Mouse (Mus musculus): ENCODE data around the gene Ttc28. TPM values are rescaled to one million over a fixed set of nuclear protein-coding genes. Genes with fewer than 3 reads are reported as not detected.
A peak's percentile ranks its signal among the peaks of the same experiment; 100 is the strongest.

Ttc28 gene
- polyA plus RNA-seq, 1 experiment from 2014 or later = 18.8 TPM

GRCm38 (mm10) chr5:111014960-111015359, 135.4 kb downstream of the Ttc28 start:
- Histone ChIP-seq H3K9me3 (replicated peaks) (no peaks in the 10 kb centered on the region), H3K4me3 (replicated peaks) (no peak overlapping the region), H3K27ac (replicated peaks) (0 out of 2 replicates have a peak overlapping the region, but pooled peaks have one; percentile 18), H3K27me3 (replicated peaks) (no peaks in the 10 kb centered on the region), H3K4me1 (peaks cover 63% of the 10 kb centered on the region), H3K36me3 (no peaks in the 10 kb centered on the region), H3K4me2 (no peak overlapping the region), H3K9ac (replicated peaks) (no peak overlapping the region)
- ATAC-seq (ENCODE audit: low FRiP score) = no peak
- 32% methylated on average over 4 of the region's 4 CpGs for WGBS

- Histone ChIP-seq H3K36me3 (no peaks in the 10 kb centered on the region), H3K27me3 (replicated peaks) (no peaks in the 10 kb centered on the region), H3K4me1 (peaks cover 53% of the 10 kb centered on the region), H3K9me3 (replicated peaks) (no peaks in the 10 kb centered on the region), H3K9ac (replicated peaks) (no peak overlapping the region), H3K27ac (replicated peaks) (no peak overlapping the region), H3K4me2 (no peak overlapping the region), H3K4me3 (replicated peaks) (no peak overlapping the region)
- ATAC-seq (ENCODE audit: low FRiP score) = no peak
- 65% methylated on average over 4 of the region's 4 CpGs for WGBS
Observed at GRCm38 (mm10) chr5:111017319-111017718, 137.7 kb downstream of the Ttc28 start.

- WGBS = 83% methylated on average over 9 of the region's 9 CpGs
- no peak overlapping the region for H3K4me3 ChIP-seq (replicated peaks)
- no peak for ATAC-seq (ENCODE audit: low FRiP score)
- H3K4me2 ChIP-seq = no peak overlapping the region
- peak overlapping the region; percentile 81; the same call in 1 of the 2 replicates for H3K27ac ChIP-seq (replicated peaks)
- H3K36me3 ChIP-seq = no peaks in the 10 kb centered on the region
- peaks cover 69% of the 10 kb centered on the region for H3K4me1 ChIP-seq
- H3K27me3 ChIP-seq (replicated peaks) = no peaks in the 10 kb centered on the region
- H3K9me3 ChIP-seq (replicated peaks) = no peaks in the 10 kb centered on the region
- H3K9ac ChIP-seq (replicated peaks) = no peak overlapping the region
Observed at GRCm38 (mm10) chr5:111022339-111022738, 142.7 kb downstream of the Ttc28 start.

GRCm38 (mm10) chr5:111022940-111023339, 143.3 kb downstream of the Ttc28 start:
- no peaks in the 10 kb centered on the region for H3K27me3 ChIP-seq (replicated peaks)
- peaks cover 69% of the 10 kb centered on the region for H3K4me1 ChIP-seq
- no peak overlapping the region for H3K4me3 ChIP-seq (replicated peaks)
- no peaks in the 10 kb centered on the region for H3K36me3 ChIP-seq
- 49% methylated on average over 1 of the region's 1 CpGs for WGBS
- H3K9me3 ChIP-seq (replicated peaks) = no peaks in the 10 kb centered on the region
- ATAC-seq (ENCODE audit: low FRiP score) = no peak
- H3K9ac ChIP-seq (replicated peaks) = no peak overlapping the region
- peak overlapping the region; percentile 81 for H3K27ac ChIP-seq (replicated peaks)
- H3K4me2 ChIP-seq = no peak overlapping the region

GRCm38 (mm10) chr5:111024621-111025020, 145.0 kb downstream of the Ttc28 start:
- peaks cover 83% of the 10 kb centered on the region for H3K4me1 ChIP-seq
- H3K27ac ChIP-seq (replicated peaks) = peak overlapping the region; percentile 81
- ATAC-seq (ENCODE audit: low FRiP score) = peak; percentile 31; the same call in 1 of the 2 replicates
- 72% methylated on average over 13 of the region's 13 CpGs for WGBS
- H3K4me2 ChIP-seq = peak overlapping the region; percentile 28
- no peak overlapping the region for H3K4me3 ChIP-seq (replicated peaks)
- H3K9ac ChIP-seq (replicated peaks) = no peak overlapping the region
- H3K36me3 ChIP-seq = no peaks in the 10 kb centered on the region
- H3K9me3 ChIP-seq (replicated peaks) = no peaks in the 10 kb centered on the region
- H3K27me3 ChIP-seq (replicated peaks) = no peaks in the 10 kb centered on the region

- 0 out of 2 replicates have a peak, but pooled peaks have one; percentile 2 for ATAC-seq (ENCODE audit: low FRiP score)
- H3K4me2 ChIP-seq = peak overlapping the region; percentile 28; the same call in 1 of the 2 replicates
- WGBS = 39% methylated on average over 14 of the region's 14 CpGs
Observed at GRCm38 (mm10) chr5:111025476-111025875, 145.9 kb downstream of the Ttc28 start.

GRCm38 (mm10) chr5:111026209-111026608, 146.6 kb downstream of the Ttc28 start:
- 43% methylated on average over 8 of the region's 8 CpGs for WGBS
- Histone ChIP-seq H3K9ac (replicated peaks) (no peak overlapping the region), H3K4me3 (replicated peaks) (no peak overlapping the region), H3K4me1 (peaks cover 78% of the 10 kb centered on the region), H3K9me3 (replicated peaks) (no peaks in the 10 kb centered on the region), H3K4me2 (no peak overlapping the region), H3K36me3 (no peaks in the 10 kb centered on the region), H3K27me3 (replicated peaks) (no peaks in the 10 kb centered on the region), H3K27ac (replicated peaks) (peak overlapping the region; percentile 81; the same call in 1 of the 2 replicates)
- no peak for ATAC-seq (ENCODE audit: low FRiP score)

More at GRCm38 (mm10) chr5:111025476-111025875, 145.9 kb downstream of the Ttc28 start:
- Histone ChIP-seq H3K36me3 (no peaks in the 10 kb centered on the region), H3K27ac (replicated peaks) (peak overlapping the region; percentile 81), H3K4me1 (peaks cover 83% of the 10 kb centered on the region), H3K27me3 (replicated peaks) (no peaks in the 10 kb centered on the region), H3K9me3 (replicated peaks) (no peaks in the 10 kb centered on the region), H3K4me3 (replicated peaks) (no peak overlapping the region), H3K9ac (replicated peaks) (no peak overlapping the region)

GRCm38 (mm10) chr5:111028340-111028739, 148.7 kb downstream of the Ttc28 start:
- Histone ChIP-seq H3K4me2 (no peak overlapping the region), H3K36me3 (no peaks in the 10 kb centered on the region), H3K9me3 (replicated peaks) (no peaks in the 10 kb centered on the region), H3K27me3 (replicated peaks) (no peaks in the 10 kb centered on the region), H3K4me3 (replicated peaks) (no peak overlapping the region), H3K4me1 (peaks cover 70% of the 10 kb centered on the region), H3K27ac (replicated peaks) (0 out of 2 replicates have a peak overlapping the region, but pooled peaks have one; percentile 3), H3K9ac (replicated peaks) (no peak overlapping the region)
- WGBS = 48% methylated on average over 4 of the region's 4 CpGs
- ATAC-seq (ENCODE audit: low FRiP score) = no peak

GRCm38 (mm10) chr5:111028952-111029351, 149.3 kb downstream of the Ttc28 start:
- no peaks in the 10 kb centered on the region for H3K36me3 ChIP-seq
- H3K4me3 ChIP-seq (replicated peaks) = no peak overlapping the region
- H3K27ac ChIP-seq (replicated peaks) = 0 out of 2 replicates have a peak overlapping the region, but pooled peaks have one; percentile 3
- H3K9ac ChIP-seq (replicated peaks) = no peak overlapping the region
- WGBS = 64% methylated on average over 9 of the region's 9 CpGs
- no peak for ATAC-seq (ENCODE audit: low FRiP score)
- no peaks in the 10 kb centered on the region for H3K9me3 ChIP-seq (replicated peaks)
- no peak overlapping the region for H3K4me2 ChIP-seq
- peaks cover 65% of the 10 kb centered on the region for H3K4me1 ChIP-seq
- H3K27me3 ChIP-seq (replicated peaks) = no peaks in the 10 kb centered on the region

GRCm38 (mm10) chr5:111032687-111033295, 153.2 kb downstream of the Ttc28 start:
- 0 out of 2 replicates have a peak overlapping the region, but pooled peaks have one; percentile 38 for H3K27ac ChIP-seq (replicated peaks)

GRCm38 (mm10) chr5:111033489-111033888, 153.9 kb downstream of the Ttc28 start:
- Histone ChIP-seq H3K4me1 (peaks cover 45% of the 10 kb centered on the region), H3K9ac (replicated peaks) (no peak overlapping the region), H3K9me3 (replicated peaks) (no peaks in the 10 kb centered on the region), H3K4me2 (no peak overlapping the region), H3K4me3 (replicated peaks) (no peak overlapping the region), H3K36me3 (no peaks in the 10 kb centered on the region), H3K27ac (replicated peaks) (no peak overlapping the region), H3K27me3 (replicated peaks) (no peaks in the 10 kb centered on the region)
- ATAC-seq (ENCODE audit: low FRiP score) = no peak
- WGBS = 96% methylated on average over 4 of the region's 4 CpGs

More at GRCm38 (mm10) chr5:111032687-111033295, 153.2 kb downstream of the Ttc28 start:
- H3K9ac ChIP-seq (replicated peaks) = no peak overlapping the region
- 68% methylated on average over 10 of the region's 10 CpGs for WGBS
- no peak overlapping the region for H3K4me3 ChIP-seq (replicated peaks)
- no peaks in the 10 kb centered on the region for H3K27me3 ChIP-seq (replicated peaks)
- H3K9me3 ChIP-seq (replicated peaks) = no peaks in the 10 kb centered on the region
- H3K4me2 ChIP-seq = no peak overlapping the region
- H3K36me3 ChIP-seq = no peaks in the 10 kb centered on the region
- ATAC-seq (ENCODE audit: low FRiP score) = no peak
- H3K4me1 ChIP-seq = peaks cover 45% of the 10 kb centered on the region

- Histone ChIP-seq H3K4me3 (replicated peaks) (no peak overlapping the region), H3K9me3 (replicated peaks) (no peaks in the 10 kb centered on the region), H3K4me2 (no peak overlapping the region), H3K36me3 (no peaks in the 10 kb centered on the region), H3K9ac (replicated peaks) (no peak overlapping the region), H3K27me3 (replicated peaks) (no peaks in the 10 kb centered on the region), H3K27ac (replicated peaks) (no peak overlapping the region), H3K4me1 (peaks cover 56% of the 10 kb centered on the region)
- ATAC-seq (ENCODE audit: low FRiP score) = no peak
- WGBS = 47% methylated on average over 7 of the region's 7 CpGs
Observed at GRCm38 (mm10) chr5:111037123-111037748, 157.6 kb downstream of the Ttc28 start.

All from neural tube, embryonic 15.5 days (tissue).